Mouse (Mus musculus): ENCODE measurements around the gene Suox. TPM values are rescaled to one million over a fixed set of nuclear protein-coding genes. Genes with fewer than 3 reads are reported as not detected.
"Not testable (repeated sequence)": the region's sequence is repeated elsewhere in the genome, so short reads cannot be mapped to it uniquely, and the experiment has no call there.

Suox gene
- polyA plus RNA-seq, 1 experiment from 2014 or later: 12.4 TPM

- H3K36me3 ChIP-seq (ENCODE audit: control insufficient read depth, insufficient read depth, low read length): peaks cover 20% of the 10 kb centered on the region
- H3K27ac ChIP-seq (ENCODE audit: low read depth, low read length): peak within 1 kb of the TSS; percentile 87
- no peaks in the 10 kb centered on the region; the same call in 1 of the 2 replicates for H3K27me3 ChIP-seq (replicated peaks; ENCODE audit: control insufficient read depth, insufficient read depth, low read length)
- no peaks in the 10 kb centered on the region for H3K9me3 ChIP-seq (ENCODE audit: control insufficient read depth, low read length)
- whole genome bisulfite sequencing: under 1% methylated on average over 40 of the region's 40 CpGs
- peak within 1 kb of the TSS; percentile 98 for H3K9ac ChIP-seq (ENCODE audit: low read depth, low read length)
- H3K4me1 ChIP-seq (replicated peaks; ENCODE audit: control insufficient read depth, insufficient read depth, low read length): peaks cover 13% of the 10 kb centered on the region
- DNase-seq (ENCODE audit: low spot score): peak; percentile 79
- peak; percentile 89 for ATAC-seq (replicated peaks; ENCODE audit: low FRiP score)
- peak within 1 kb of the TSS; percentile 96 for H3K4me2 ChIP-seq
- peak within 1 kb of the TSS; percentile 87 for H3K4me3 ChIP-seq (ENCODE audit: low read depth, low read length)
Observed at GRCm38 (mm10) chr10:128626311-128627310, 47.3 kb downstream of the Suox start, which contains the start of gene Rps26. TSS of gene Rps26 (minus strand) at chr10:128626747.

GRCm38 (mm10) chr10:128625287-128625894, 48.5 kb downstream of the Suox start:
- DNase-seq (ENCODE audit: low spot score) (no peak), ATAC-seq (replicated peaks; ENCODE audit: low FRiP score) (peak; percentile 46)
- H3K4me1 ChIP-seq (replicated peaks; ENCODE audit: control insufficient read depth, insufficient read depth, low read length): peaks cover 12% of the 10 kb centered on the region

GRCm38 (mm10) chr10:128623106-128623613, 50.7 kb downstream of the Suox start:
- not testable (repeated sequence) for H3K9me3 ChIP-seq (ENCODE audit: control insufficient read depth, low read length); H3K9ac ChIP-seq (ENCODE audit: low read depth, low read length); H3K4me1 ChIP-seq (replicated peaks; ENCODE audit: control insufficient read depth, insufficient read depth, low read length); H3K27ac ChIP-seq (ENCODE audit: low read depth, low read length); DNase-seq (ENCODE audit: low spot score); H3K4me2 ChIP-seq; H3K4me3 ChIP-seq (ENCODE audit: low read depth, low read length); H3K27me3 ChIP-seq (replicated peaks; ENCODE audit: control insufficient read depth, insufficient read depth, low read length); ATAC-seq (replicated peaks; ENCODE audit: low FRiP score)
- 76% methylated on average over 4 of the region's 4 CpGs for WGBS
- peaks cover 20% of the 10 kb centered on the region for H3K36me3 ChIP-seq (ENCODE audit: control insufficient read depth, insufficient read depth, low read length)

More at GRCm38 (mm10) chr10:128625287-128625894, 48.5 kb downstream of the Suox start:
- WGBS: 22% methylated on average over 7 of the region's 7 CpGs
- Histone ChIP-seq H3K27me3 (replicated peaks; ENCODE audit: control insufficient read depth, insufficient read depth, low read length) (no peaks in the 10 kb centered on the region), H3K9me3 (ENCODE audit: control insufficient read depth, low read length) (no peaks in the 10 kb centered on the region), H3K9ac (ENCODE audit: low read depth, low read length) (peak overlapping the region; percentile 98), H3K36me3 (ENCODE audit: control insufficient read depth, insufficient read depth, low read length) (peaks cover 20% of the 10 kb centered on the region), H3K27ac (ENCODE audit: low read depth, low read length) (peak overlapping the region; percentile 87), H3K4me3 (ENCODE audit: low read depth, low read length) (peak overlapping the region; percentile 87), H3K4me2 (peak overlapping the region; percentile 96)

- H3K9ac ChIP-seq (ENCODE audit: low read depth, low read length): no peak overlapping the region
- no peak overlapping the region for H3K4me2 ChIP-seq
- DNase-seq (ENCODE audit: low spot score) (no peak), ATAC-seq (replicated peaks; ENCODE audit: low FRiP score) (no peak)
- no peaks in the 10 kb centered on the region for H3K27me3 ChIP-seq (replicated peaks; ENCODE audit: control insufficient read depth, insufficient read depth, low read length)
- peaks cover 20% of the 10 kb centered on the region for H3K36me3 ChIP-seq (ENCODE audit: control insufficient read depth, insufficient read depth, low read length)
- no peak overlapping the region for H3K27ac ChIP-seq (ENCODE audit: low read depth, low read length)
- WGBS: 69% methylated on average over 4 of the region's 4 CpGs
- H3K4me3 ChIP-seq (ENCODE audit: low read depth, low read length): no peak overlapping the region
- no peaks in the 10 kb centered on the region for H3K9me3 ChIP-seq (ENCODE audit: control insufficient read depth, low read length)
- H3K4me1 ChIP-seq (replicated peaks; ENCODE audit: control insufficient read depth, insufficient read depth, low read length): peaks cover 7% of the 10 kb centered on the region
Observed at GRCm38 (mm10) chr10:128622702-128623101, 51.2 kb downstream of the Suox start.

GRCm38 (mm10) chr10:128621986-128622520, 51.8 kb downstream of the Suox start:
- Histone ChIP-seq H3K4me1 (replicated peaks; ENCODE audit: control insufficient read depth, insufficient read depth, low read length) (peaks cover 7% of the 10 kb centered on the region), H3K36me3 (ENCODE audit: control insufficient read depth, insufficient read depth, low read length) (peaks cover 20% of the 10 kb centered on the region), H3K4me2 (no peak overlapping the region), H3K4me3 (ENCODE audit: low read depth, low read length) (no peak overlapping the region), H3K9ac (ENCODE audit: low read depth, low read length) (no peak overlapping the region), H3K27ac (ENCODE audit: low read depth, low read length) (no peak overlapping the region), H3K9me3 (ENCODE audit: control insufficient read depth, low read length) (no peaks in the 10 kb centered on the region), H3K27me3 (replicated peaks; ENCODE audit: control insufficient read depth, insufficient read depth, low read length) (no peaks in the 10 kb centered on the region)
- WGBS: 60% methylated on average over 3 of the region's 3 CpGs
- ATAC-seq (replicated peaks; ENCODE audit: low FRiP score): no peak
- no peak for DNase-seq (ENCODE audit: low spot score)

GRCm38 (mm10) chr10:128620241-128620640, 53.6 kb downstream of the Suox start:
- Histone ChIP-seq H3K27me3 (replicated peaks; ENCODE audit: control insufficient read depth, insufficient read depth, low read length) (no peaks in the 10 kb centered on the region), H3K9ac (ENCODE audit: low read depth, low read length) (no peak overlapping the region), H3K36me3 (ENCODE audit: control insufficient read depth, insufficient read depth, low read length) (peaks cover 15% of the 10 kb centered on the region), H3K4me2 (no peak overlapping the region), H3K9me3 (ENCODE audit: control insufficient read depth, low read length) (no peaks in the 10 kb centered on the region), H3K27ac (ENCODE audit: low read depth, low read length) (no peak overlapping the region), H3K4me3 (ENCODE audit: low read depth, low read length) (no peak overlapping the region), H3K4me1 (replicated peaks; ENCODE audit: control insufficient read depth, insufficient read depth, low read length) (peaks cover 4% of the 10 kb centered on the region; the same call in 1 of the 2 replicates)
- no peak for ATAC-seq (replicated peaks; ENCODE audit: low FRiP score)
- DNase-seq (ENCODE audit: low spot score): no peak

Other genes with a start within 250 kb of the Suox start
- gene Smarcc2, start 214.8 kb downstream of the Suox start, polyA plus RNA-seq (2014; fragmentation: Nextera tagmentation; extraction: Ambion mirVana): 59.0 and 59.7 TPM in 2 replicates
- gene Myl6, start 179.9 kb downstream of the Suox start, polyA plus RNA-seq (2014; fragmentation: Nextera tagmentation; extraction: Ambion mirVana): 639 and 685 TPM in 2 replicates
- gene Myl6b, start 175.4 kb downstream of the Suox start, polyA plus RNA-seq (2014; fragmentation: Nextera tagmentation; extraction: Ambion mirVana): 3.9 and 4.2 TPM in 2 replicates
- gene Esyt1, start 148.2 kb downstream of the Suox start, polyA plus RNA-seq (2014; fragmentation: Nextera tagmentation; extraction: Ambion mirVana): 19.1 TPM in 2 replicates
- gene Zc3h10, start 126.3 kb downstream of the Suox start, polyA plus RNA-seq (2014; fragmentation: Nextera tagmentation; extraction: Ambion mirVana): 9.9 and 11.1 TPM in 2 replicates
- gene Rpl41, start 124.8 kb downstream of the Suox start, polyA plus RNA-seq (2014; fragmentation: Nextera tagmentation; extraction: Ambion mirVana): 3,476 and 3,859 TPM in 2 replicates
- gene Pa2g4, start 108.1 kb downstream of the Suox start, polyA plus RNA-seq (2014; fragmentation: Nextera tagmentation; extraction: Ambion mirVana): 384 and 397 TPM in 2 replicates
- gene Erbb3, start 84.4 kb downstream of the Suox start, polyA plus RNA-seq (2014; fragmentation: Nextera tagmentation; extraction: Ambion mirVana): 3.0 and 3.7 TPM in 2 replicates
- gene Rps26, start 47.3 kb downstream of the Suox start, polyA plus RNA-seq (2014; fragmentation: Nextera tagmentation; extraction: Ambion mirVana): 848 and 955 TPM in 2 replicates
- 0.96 and 1.3 TPM in 2 replicates for gene Ikzf4, start 28.1 kb downstream of the Suox start, polyA plus RNA-seq (2014; fragmentation: Nextera tagmentation; extraction: Ambion mirVana)
- 46.9 and 47.1 TPM in 2 replicates for gene Rab5b, start 22.2 kb upstream of the Suox start, polyA plus RNA-seq (2014; fragmentation: Nextera tagmentation; extraction: Ambion mirVana)
- gene Pmel, start 30.1 kb upstream of the Suox start, polyA plus RNA-seq (2014; fragmentation: Nextera tagmentation; extraction: Ambion mirVana): 0.83 and 0.85 TPM in 2 replicates
- 102 and 117 TPM in 2 replicates for gene Cdk2, start 31.0 kb upstream of the Suox start, polyA plus RNA-seq (2014; fragmentation: Nextera tagmentation; extraction: Ambion mirVana)
- 4.6 and 5.5 TPM in 2 replicates for gene Dgka, start 70.8 kb upstream of the Suox start, polyA plus RNA-seq (2014; fragmentation: Nextera tagmentation; extraction: Ambion mirVana)
- gene Pym1, start 73.8 kb upstream of the Suox start, polyA plus RNA-seq (2014; fragmentation: Nextera tagmentation; extraction: Ambion mirVana): 40.1 and 42.1 TPM in 2 replicates
- 9.2 and 10.2 TPM in 2 replicates for gene Mmp19, start 116.8 kb upstream of the Suox start, polyA plus RNA-seq (2014; fragmentation: Nextera tagmentation; extraction: Ambion mirVana)
- 32.5 and 34.1 TPM in 2 replicates for gene Dnajc14, start 130.0 kb upstream of the Suox start, polyA plus RNA-seq (2014; fragmentation: Nextera tagmentation; extraction: Ambion mirVana)
- 8.1 and 8.8 TPM in 2 replicates for gene Tmem198b, start 130.3 kb upstream of the Suox start, polyA plus RNA-seq (2014; fragmentation: Nextera tagmentation; extraction: Ambion mirVana)
- gene Sarnp, start 143.3 kb upstream of the Suox start, polyA plus RNA-seq (2014; fragmentation: Nextera tagmentation; extraction: Ambion mirVana): 229 and 250 TPM in 2 replicates
- 114 and 116 TPM in 2 replicates for gene Ormdl2, start 147.6 kb upstream of the Suox start, polyA plus RNA-seq (2014; fragmentation: Nextera tagmentation; extraction: Ambion mirVana)
- 3.3 and 3.5 TPM in 2 replicates for gene Gdf11, start 217.6 kb upstream of the Suox start, polyA plus RNA-seq (2014; fragmentation: Nextera tagmentation; extraction: Ambion mirVana)
- 193 and 198 TPM in 2 replicates for gene Cd63, start 226.9 kb upstream of the Suox start, polyA plus RNA-seq (2014; fragmentation: Nextera tagmentation; extraction: Ambion mirVana)
- gene Rdh5, start 248.8 kb upstream of the Suox start, polyA plus RNA-seq (2014; fragmentation: Nextera tagmentation; extraction: Ambion mirVana): 11.1 and 13.1 TPM in 2 replicates
- 128 and 140 TPM in 2 replicates for gene Bloc1s1, start 250.0 kb upstream of the Suox start, polyA plus RNA-seq (2014; fragmentation: Nextera tagmentation; extraction: Ambion mirVana)